Mouse (Mus musculus): Measurements from ENCODE around the gene Tk2.
"Not testable (repeated sequence)": the region's sequence is repeated elsewhere in the genome, so short reads cannot be mapped to it uniquely, and the experiment has no call there.

Tk2 gene

GRCm38 (mm10) chr8:104248276-104248675 is at the start of gene Tk2:
Gene Tk2, minus strand, starts transcription at chr8:104248558.
- peak; percentile 31 for DNase-seq (ENCODE audit: low spot score)

GRCm38 (mm10) chr8:104294396-104294795 is 46.0 kb upstream of the Tk2 start:
- no peak for DNase-seq (ENCODE audit: low spot score)

- not testable (repeated sequence) for DNase-seq (ENCODE audit: low spot score)
Measured at GRCm38 (mm10) chr8:104293081-104293480, 44.7 kb upstream of the Tk2 start, which contains the start of gene Cmtm2a. Gene Cmtm2a, minus strand, starts transcription at chr8:104293181.

- no peak for DNase-seq (ENCODE audit: low spot score)
Measured at GRCm38 (mm10) chr8:104268937-104269440, 20.6 kb upstream of the Tk2 start.

GRCm38 (mm10) chr8:104268368-104268767 is 20.0 kb upstream of the Tk2 start:
- no peak for DNase-seq (ENCODE audit: low spot score)

- not testable (repeated sequence) for DNase-seq (ENCODE audit: low spot score)
Measured at GRCm38 (mm10) chr8:104264271-104264935, 16.0 kb upstream of the Tk2 start.

GRCm38 (mm10) chr8:104261802-104262201 is 13.4 kb upstream of the Tk2 start:
- not testable (repeated sequence) for DNase-seq (ENCODE audit: low spot score)

- DNase-seq (ENCODE audit: low spot score): no peak
Measured at GRCm38 (mm10) chr8:104253016-104253415, 4.7 kb upstream of the Tk2 start.

GRCm38 (mm10) chr8:104251461-104251860 is 3.1 kb upstream of the Tk2 start:
- DNase-seq (ENCODE audit: low spot score): no peak

- DNase-seq (ENCODE audit: low spot score): peak; percentile 29
Measured at GRCm38 (mm10) chr8:104250439-104251367, 2.3 kb upstream of the Tk2 start, which contains the start of gene Cklf. Gene Cklf, plus strand, starts transcription at chr8:104250861.

- DNase-seq (ENCODE audit: low spot score): no peak
Measured at GRCm38 (mm10) chr8:104249442-104249996, 1.2 kb upstream of the Tk2 start.

- DNase-seq (ENCODE audit: low spot score): no peak
Measured at GRCm38 (mm10) chr8:104247908-104248275, 466 bp downstream of the Tk2 start.

GRCm38 (mm10) chr8:104247054-104247907 is 1.1 kb downstream of the Tk2 start:
- DNase-seq (ENCODE audit: low spot score): no peak

GRCm38 (mm10) chr8:104246621-104247020 is 1.7 kb downstream of the Tk2 start:
- DNase-seq (ENCODE audit: low spot score): no peak

GRCm38 (mm10) chr8:104242038-104242644 is 6.2 kb downstream of the Tk2 start:
- DNase-seq (ENCODE audit: low spot score): no peak

GRCm38 (mm10) chr8:104239418-104239861 is 8.9 kb downstream of the Tk2 start:
- no peak for DNase-seq (ENCODE audit: low spot score)

GRCm38 (mm10) chr8:104234573-104234972 is 13.8 kb downstream of the Tk2 start:
- no peak for DNase-seq (ENCODE audit: low spot score)

GRCm38 (mm10) chr8:104232919-104233318 is 15.4 kb downstream of the Tk2 start:
- DNase-seq (ENCODE audit: low spot score): no peak

- no peak for DNase-seq (ENCODE audit: low spot score)
Measured at GRCm38 (mm10) chr8:104232039-104232438, 16.3 kb downstream of the Tk2 start.

GRCm38 (mm10) chr8:104230377-104230776 is 18.0 kb downstream of the Tk2 start:
- DNase-seq (ENCODE audit: low spot score): no peak

- DNase-seq (ENCODE audit: low spot score): no peak
Measured at GRCm38 (mm10) chr8:104227048-104227447, 21.3 kb downstream of the Tk2 start.

Measured in urinary bladder, postnatal 10 days (tissue).